Mouse (Mus musculus) kidney, postnatal 0 days (tissue): Measurements from ENCODE around the gene Pole4. TPM values are rescaled to one million over a fixed set of nuclear protein-coding genes. Genes with fewer than 3 reads are reported as not detected.
"Not testable (repeated sequence)": the region's sequence is repeated elsewhere in the genome, so short reads cannot be mapped to it uniquely, and the experiment has no call there.

Source experiments
- ATAC-seq: fragments of 200-750 bp; cut with Nextera tagmentation; replicated peaks from 2 replicates; pipeline ENCODE4 v1.8.0; 2017; ENCODE audit warnings: low read depth, moderate number of reproducible peaks, moderate TSS enrichment, moderate library complexity; ENCODE audit not compliant: low FRiP score
- DNase-seq: peaks from one replicate; pipeline ENCODE4 v3.0.0-alpha.2; 2016; ENCODE audit warnings: low spot score
- H3K27ac ChIP-seq: fragments of 300-500 bp; sonication (generic); 2 replicates; pipeline ENCODE4 v1.5.1; 2014; ENCODE audit warnings: mild to moderate bottlenecking
- H3K27me3 ChIP-seq: fragments of 300-500 bp; sonication (generic); 2 replicates; pipeline ENCODE4 v1.6.1; 2014; ENCODE audit warnings: low read length, mixed read lengths; ENCODE audit not compliant: insufficient read depth
- H3K36me3 ChIP-seq: fragments of 300-500 bp; sonication (generic); 2 replicates; pipeline ENCODE4 v1.6.1; 2014; ENCODE audit warnings: low read length, mixed read lengths; ENCODE audit not compliant: insufficient read depth
- H3K4me1 ChIP-seq: fragments of 300-500 bp; sonication (generic); replicated peaks from 2 replicates; pipeline ENCODE4 v1.6.1; 2014; ENCODE audit warnings: antibody characterized with exemption, low read length, mixed read lengths; ENCODE audit not compliant: insufficient read depth
- H3K4me2 ChIP-seq: fragments of 300-500 bp; sonication (generic); 2 replicates; pipeline ENCODE4 v1.6.1; 2014; ENCODE audit warnings: mild to moderate bottlenecking, low read length, moderate library complexity, mixed read lengths
- H3K4me3 ChIP-seq: fragments of 300-500 bp; sonication (generic); replicated peaks from 2 replicates; pipeline ENCODE4 v1.5.1; 2014; ENCODE audit warnings: low read depth, low read length
- H3K9ac ChIP-seq: fragments of 300-500 bp; sonication (generic); 2 replicates; pipeline ENCODE4 v1.6.1; 2014; ENCODE audit warnings: low read depth, low read length
- H3K9me3 ChIP-seq: fragments of 300-500 bp; sonication (generic); replicated peaks from 2 replicates; pipeline ENCODE4 v1.6.1; 2016; ENCODE audit warnings: low read length, inconsistent platforms, mixed read lengths
- CTCF ChIP-seq: IDR thresholded peaks from 2 replicates; pipeline ENCODE4 v1.5.1; 2016; ENCODE audit warnings: antibody characterized with exemption, low read depth, mild to moderate bottlenecking, moderate library complexity
- WGBS: fragments of 180-500 bp; shearing (Covaris S2); extraction: QIAGEN DNeasy Blood & Tissue Kit; methylation state at CpG from one replicate; pipeline ENCODE4 v1.1.7; 2014; 5-methylcytosine and 5-hydroxymethylcytosine counted together
- polyA plus RNA-seq: library from polyadenylated mRNA; unstranded; fragments of >200 nt; fragmentation: Nextera tagmentation; extraction: Ambion mirVana; gene quantifications from 2 replicates; pipeline ENCODE4 v1.2.1, GENCODE M21; 2015

The Pole4 gene
- polyA plus RNA-seq, 1 experiment from 2014 or later = 123 TPM

DNA sequence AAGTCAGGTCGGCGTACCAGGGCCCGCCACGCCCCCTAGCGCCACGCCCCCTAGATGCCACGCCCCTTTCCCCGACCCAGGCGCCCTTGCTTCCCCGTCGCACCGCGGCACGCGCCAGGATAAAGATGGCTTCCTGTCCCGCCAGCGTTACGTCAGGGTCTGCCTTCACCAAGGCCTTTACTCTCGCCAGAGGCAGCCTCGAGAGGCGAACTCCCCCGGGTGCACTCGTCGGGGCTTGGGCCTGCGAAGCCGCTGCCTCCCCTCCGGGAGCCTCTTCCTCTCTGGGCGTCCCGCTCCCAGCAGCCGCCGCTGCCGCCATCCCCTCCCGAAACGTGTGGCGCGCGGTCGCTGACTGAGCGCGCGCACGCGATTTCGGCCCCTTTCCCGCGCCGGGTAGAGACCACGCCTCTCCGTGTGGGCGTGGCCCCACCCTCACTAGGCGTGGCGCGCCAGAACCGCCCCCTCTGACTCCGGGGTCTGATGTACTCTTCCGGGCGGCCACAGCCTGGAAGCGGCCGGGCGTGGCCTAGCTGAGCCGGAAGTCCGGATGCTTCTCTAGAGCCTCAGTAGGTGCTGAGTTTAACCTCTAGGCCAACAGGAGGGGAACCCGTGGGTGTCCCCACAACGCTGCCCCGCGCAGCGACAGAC lies 52.5 kb downstream of the Pole4 start:
- H3K4me1 ChIP-seq = 0 out of 2 replicates have a peak, but pooled peaks cover 5% of the 10 kb centered on the region
- H3K4me3 ChIP-seq = peak overlapping the region; percentile 59
- no peaks in the 10 kb centered on the region for H3K27me3 ChIP-seq
- no peaks in the 10 kb centered on the region for H3K36me3 ChIP-seq
- H3K4me2 ChIP-seq = peak overlapping the region; percentile 55
- TF ChIP-seq CTCF = peak; percentile 45; the same call in 1 of the 2 replicates
- ATAC-seq = peak; percentile 99
- under 1% methylated on average over 64 of the region's 67 CpGs for WGBS
- DNase-seq = peak; percentile 98
- H3K27ac ChIP-seq = peak overlapping the region; percentile 95
- peak overlapping the region; percentile 74 for H3K9ac ChIP-seq
- H3K9me3 ChIP-seq = no peaks in the 10 kb centered on the region

DNA sequence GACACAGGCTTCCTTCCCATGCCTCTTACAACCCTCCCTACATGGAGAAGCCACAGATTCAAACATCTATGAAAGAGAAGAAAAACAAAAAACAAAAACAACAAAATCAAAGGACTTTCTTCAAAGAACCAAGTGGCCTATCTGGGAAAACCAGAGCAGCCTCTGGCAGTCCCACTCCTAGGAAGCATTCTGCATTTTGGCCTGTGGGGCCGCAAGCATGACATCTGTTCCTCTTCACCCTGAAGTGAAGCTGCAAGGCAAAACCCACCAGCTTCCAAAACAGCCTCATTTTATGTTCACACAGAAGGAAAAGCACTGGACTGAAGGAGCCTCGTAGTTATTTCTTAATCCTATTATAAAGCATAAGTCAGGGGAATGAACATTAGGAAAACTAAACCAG lies 56.1 kb downstream of the Pole4 start:
- H3K4me3 ChIP-seq = no peak overlapping the region
- H3K9ac ChIP-seq = no peak overlapping the region
- H3K36me3 ChIP-seq = 0 out of 2 replicates have a peak, but pooled peaks cover 6% of the 10 kb centered on the region
- WGBS = 59% methylated on average over 2 of the region's 2 CpGs
- no peak overlapping the region for H3K27ac ChIP-seq
- no peak overlapping the region for H3K4me2 ChIP-seq
- no peak for TF ChIP-seq CTCF
- 0 out of 2 replicates have a peak, but pooled peaks cover 5% of the 10 kb centered on the region for H3K4me1 ChIP-seq
- ATAC-seq (no peak), DNase-seq (peak; percentile 66)
- H3K9me3 ChIP-seq = no peaks in the 10 kb centered on the region
- H3K27me3 ChIP-seq = no peaks in the 10 kb centered on the region

DNA sequence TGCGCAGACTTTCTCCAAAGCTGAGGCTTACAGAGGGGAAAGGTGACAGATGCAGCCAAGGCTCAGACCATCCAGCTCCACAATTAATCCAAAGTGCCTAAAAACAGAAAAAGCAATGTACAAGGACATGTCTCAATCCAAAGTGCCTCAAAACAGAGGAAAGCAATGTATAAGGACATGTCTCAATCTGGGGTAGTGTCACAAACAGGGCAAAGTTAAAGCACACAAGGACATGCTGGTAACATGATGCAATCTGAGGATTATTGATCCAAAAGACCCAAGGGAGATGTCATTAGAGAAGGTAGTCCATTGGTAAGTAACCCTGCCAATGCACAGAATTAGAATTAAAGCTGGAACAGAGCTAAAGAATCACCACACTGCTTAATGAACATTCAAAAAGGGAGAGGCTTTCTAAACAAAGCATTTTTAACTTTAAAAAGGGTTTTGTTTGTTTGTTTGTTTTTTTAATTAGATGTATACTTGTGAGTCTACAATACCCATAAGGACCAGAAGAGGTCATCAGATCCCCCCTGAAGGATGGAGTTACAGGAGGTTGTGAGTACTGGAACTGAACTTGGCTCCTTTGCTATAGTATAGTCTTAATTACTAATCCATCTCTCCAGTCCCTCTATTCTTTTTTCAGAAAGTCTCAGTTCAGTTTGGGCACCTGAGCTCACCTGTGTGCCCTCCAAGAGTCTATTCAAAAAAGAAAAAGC lies 57.1 kb downstream of the Pole4 start:
- H3K4me3 ChIP-seq = no peak overlapping the region
- H3K27me3 ChIP-seq = no peaks in the 10 kb centered on the region
- peak; percentile 26; the same call in 1 of the 2 replicates for TF ChIP-seq CTCF
- ATAC-seq (no peak), DNase-seq (no peak)
- 0 out of 2 replicates have a peak, but pooled peaks cover 5% of the 10 kb centered on the region for H3K4me1 ChIP-seq
- WGBS = 97% methylated on average over 1 of the region's 1 CpGs
- no peak overlapping the region for H3K4me2 ChIP-seq
- no peak overlapping the region for H3K27ac ChIP-seq
- H3K36me3 ChIP-seq = peaks cover 6% of the 10 kb centered on the region; the same call in 1 of the 2 replicates
- no peak overlapping the region for H3K9ac ChIP-seq
- H3K9me3 ChIP-seq = no peaks in the 10 kb centered on the region

DNA sequence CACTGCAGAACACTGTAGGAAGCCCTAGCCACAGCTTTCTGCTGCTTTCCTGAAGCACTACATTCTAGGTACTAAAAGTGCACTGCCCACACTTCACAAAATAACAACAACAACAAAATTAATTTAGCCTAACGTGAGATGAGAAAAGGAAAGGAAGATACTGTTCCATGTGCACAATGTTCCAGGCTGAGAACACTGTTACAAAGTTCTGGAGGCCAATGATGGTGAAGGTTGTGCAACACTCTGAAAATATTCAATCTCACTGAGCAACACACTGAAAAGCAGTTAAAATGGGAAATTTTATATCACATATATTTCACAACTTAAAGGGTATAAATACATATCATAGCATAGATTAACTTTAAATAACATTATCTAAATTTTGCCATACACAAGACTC lies 58.2 kb downstream of the Pole4 start:
- no peaks in the 10 kb centered on the region for H3K27me3 ChIP-seq
- ATAC-seq (no peak), DNase-seq (no peak)
- no peak for TF ChIP-seq CTCF
- H3K4me2 ChIP-seq = no peak overlapping the region
- no peak overlapping the region for H3K27ac ChIP-seq
- 0 out of 2 replicates have a peak, but pooled peaks cover 2% of the 10 kb centered on the region for H3K4me1 ChIP-seq
- 78% methylated on average over 1 of the region's 1 CpGs for WGBS
- no peak overlapping the region for H3K9ac ChIP-seq
- H3K4me3 ChIP-seq = no peak overlapping the region
- H3K9me3 ChIP-seq = no peaks in the 10 kb centered on the region
- peaks cover 6% of the 10 kb centered on the region; the same call in 1 of the 2 replicates for H3K36me3 ChIP-seq

DNA sequence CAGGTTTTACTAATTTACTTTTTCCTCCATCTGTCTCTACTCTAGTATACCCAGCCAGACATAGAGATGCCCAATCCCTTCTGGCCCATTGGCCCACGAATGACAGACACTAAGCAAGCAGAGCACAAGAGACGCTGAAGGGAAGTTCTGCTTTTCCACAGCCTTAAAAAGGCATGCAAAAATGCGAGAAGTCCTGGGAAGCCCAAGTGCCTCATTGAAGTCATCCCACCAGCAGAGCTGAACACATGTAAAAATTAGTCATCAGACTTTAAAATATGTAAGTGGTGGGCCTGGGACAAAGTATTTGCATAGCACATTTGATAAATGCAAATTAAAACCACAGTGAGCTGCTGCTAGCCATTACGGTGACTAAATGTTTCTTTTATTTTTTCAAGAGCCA lies 65.1 kb downstream of the Pole4 start:
- DNase-seq (no peak), ATAC-seq (no peak)
- Histone ChIP-seq H3K4me2 (no peak overlapping the region), H3K4me3 (no peak overlapping the region), H3K27me3 (no peaks in the 10 kb centered on the region), H3K9me3 (no peaks in the 10 kb centered on the region), H3K36me3 (no peaks in the 10 kb centered on the region; the same call in 1 of the 2 replicates), H3K27ac (no peak overlapping the region), H3K4me1 (no peaks in the 10 kb centered on the region), H3K9ac (no peak overlapping the region)
- 80% methylated on average over 4 of the region's 4 CpGs for WGBS
- TF ChIP-seq CTCF = no peak

DNA sequence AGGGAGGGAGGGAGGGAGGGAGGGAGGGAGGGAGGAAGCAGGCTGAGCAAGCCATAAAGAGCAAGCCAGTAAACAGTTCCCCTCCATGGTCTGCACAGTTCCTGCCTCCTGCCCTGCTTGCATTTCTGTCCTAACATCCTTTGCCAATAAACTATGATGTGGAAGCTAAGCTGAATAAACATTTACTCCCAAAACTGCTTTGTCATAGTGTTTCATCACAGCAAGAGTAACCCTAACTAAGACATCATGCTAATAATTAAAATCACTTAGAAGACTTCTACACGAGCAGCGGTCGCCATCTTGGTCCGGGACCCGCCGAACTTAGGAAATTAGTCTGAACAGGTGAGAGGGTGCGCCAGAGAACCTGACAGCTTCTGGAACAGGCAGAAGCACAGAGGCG lies 79.8 kb downstream of the Pole4 start:
- H3K9ac ChIP-seq, H3K9me3 ChIP-seq, ATAC-seq, H3K36me3 ChIP-seq, H3K4me3 ChIP-seq, H3K4me2 ChIP-seq, DNase-seq, H3K27me3 ChIP-seq, H3K27ac ChIP-seq, H3K4me1 ChIP-seq: not testable (repeated sequence)
- WGBS = 95% methylated on average over 6 of the region's 8 CpGs
